Mouse (Mus musculus): Measurements from ENCODE around the gene Ankrd65. TPM values are rescaled to one million over a fixed set of nuclear protein-coding genes. Genes with fewer than 3 reads are reported as not detected.

The Ankrd65 gene
- total and polyA plus RNA-seq, 3 experiments = not detected

DNA sequence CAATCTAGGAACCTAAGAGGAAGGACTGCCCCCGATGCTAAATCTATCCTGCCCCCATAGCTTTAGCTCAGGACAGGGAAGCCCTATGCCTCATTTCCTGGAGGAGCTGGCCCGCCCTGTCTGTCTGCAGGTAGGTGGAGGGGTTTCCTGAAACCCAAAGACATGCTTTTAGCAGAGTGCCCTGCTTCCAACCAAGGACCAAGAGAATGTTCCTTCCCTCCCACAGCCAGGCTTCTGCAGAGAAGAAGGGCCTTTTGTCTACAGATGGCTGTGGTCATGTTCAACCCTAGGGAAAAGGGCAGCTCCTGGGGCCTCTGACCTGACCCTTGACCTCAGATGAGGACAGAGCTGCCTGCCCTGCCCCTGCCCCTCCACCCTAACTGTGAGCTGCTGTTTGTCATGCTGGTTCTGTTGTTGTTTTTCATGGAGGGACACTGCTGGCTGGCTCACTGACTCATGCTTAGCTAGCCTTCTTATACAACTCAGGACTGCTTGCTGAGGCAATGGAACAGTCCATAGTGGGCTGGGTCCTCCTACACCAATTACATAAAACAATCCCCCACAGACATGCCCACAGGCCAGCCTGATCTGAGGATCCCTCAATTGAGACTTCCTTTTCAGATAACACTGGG, 13.4 kb upstream of the Ankrd65 start:
- H3K4me1 ChIP-seq (ENCODE audit: control insufficient read depth in 1 of 2, insufficient read depth in 2 of 2) = peaks cover 14 to 38% of the 10 kb centered on the region in 2 experiments
- H3K79me2 ChIP-seq (replicated peaks; ENCODE audit: control insufficient read depth, extremely low read depth, insufficient read depth, poor library complexity, severe bottlenecking) = no peaks in the 10 kb centered on the region
- H3K27me3 ChIP-seq (replicated peaks) = peaks cover 47% of the 10 kb centered on the region
- H3K27ac ChIP-seq (ENCODE audit: insufficient read depth, low read depth) = no peak overlapping the region
- H3K36me3 ChIP-seq (replicated peaks in 1 of 2; ENCODE audit: control insufficient read depth in 1 of 2, insufficient read depth in 1 of 2, low read length in 1 of 2) = no peaks in the 10 kb centered on the region
- H3K4me2 ChIP-seq (ENCODE audit: insufficient read depth, low read depth, poor library complexity, severe bottlenecking) = no peak overlapping the region
- H3K9ac ChIP-seq (ENCODE audit: insufficient read depth, low read depth) = no peak overlapping the region
- no peak for DNase-seq (ENCODE audit: extremely low read depth)
- dilution Hi-C loops (cut with MboI; ENCODE audit: extremely low pct_ligation_motif_present, extremely low pct_unique_long_range_greater_than_20kb, low sequenced_read_pairs) (no loop called here), in situ Hi-C loops (cut with MboI; ENCODE audit: low pct_ligation_motif_present, low pct_unique_long_range_greater_than_20kb, low sequenced_read_pairs) (no loop called here)
- H3K4me3 ChIP-seq (replicated peaks in 1 of 3; ENCODE audit: low read depth in 2 of 3, low read length in 2 of 3, poor library complexity in 1 of 3) = no peak overlapping the region
- H3K9me3 ChIP-seq (replicated peaks; ENCODE audit: low read length) = no peaks in the 10 kb centered on the region
- TF ChIP-seq ZNF384 (IDR thresholded peaks at IDR 0.05; ENCODE audit: low read depth, low read length) = no peak
- no peak for TF ChIP-seq CTCF (conservative IDR thresholded peaks at IDR 0.05 in 1 of 2, IDR thresholded peaks at IDR 0.05 in 1 of 2; ENCODE audit: low read depth in 2 of 2, low read length in 2 of 2)
- TF ChIP-seq IRF4 (IDR thresholded peaks at IDR 0.05; ENCODE audit: low read depth, low read length) = no peak
- TF ChIP-seq MAZ (IDR thresholded peaks at IDR 0.05; ENCODE audit: low read depth, low read length) = no peak
- TF ChIP-seq HCFC1 (IDR thresholded peaks at IDR 0.05; ENCODE audit: low read depth, low read length) = no peak
- TF ChIP-seq NELFE (IDR thresholded peaks at IDR 0.05; ENCODE audit: low read depth, low read length) = no peak
- no peak for TF ChIP-seq MYC (IDR thresholded peaks at IDR 0.05; ENCODE audit: low read depth, low read length)
- TF ChIP-seq ZC3H11A (IDR thresholded peaks at IDR 0.05; ENCODE audit: low read depth, low read length) = no peak
- TF ChIP-seq ETS1 (conservative IDR thresholded peaks at IDR 0.05; ENCODE audit: low read depth, low read length) = no peak
- no peak for TF ChIP-seq TCF12 (IDR thresholded peaks at IDR 0.05; ENCODE audit: low read depth, low read length)
- TF ChIP-seq KAT2A (IDR thresholded peaks at IDR 0.05; ENCODE audit: insufficient replicate concordance, low read length) = no peak
- TF ChIP-seq EP300 (IDR thresholded peaks at IDR 0.05; ENCODE audit: low read length) = no peak
- no peak for TF ChIP-seq ELF1 (IDR thresholded peaks at IDR 0.05; ENCODE audit: low read depth, low read length)
- TF ChIP-seq MEF2A (IDR thresholded peaks at IDR 0.05; ENCODE audit: borderline replicate concordance, low read depth, low read length) = no peak
- no peak for TF ChIP-seq JUN (IDR thresholded peaks at IDR 0.05; ENCODE audit: insufficient read depth, low read depth, low read length)
- TF ChIP-seq JUND (conservative IDR thresholded peaks at IDR 0.05; ENCODE audit: low read depth, low read length) = no peak
- TF ChIP-seq RAD21 (IDR thresholded peaks at IDR 0.05; ENCODE audit: low read depth, low read length) = no peak
- TF ChIP-seq E2F4 (IDR thresholded peaks at IDR 0.05; ENCODE audit: insufficient replicate concordance, low read depth, low read length) = no peak
- no peak for TF ChIP-seq USF2 (conservative IDR thresholded peaks at IDR 0.05; ENCODE audit: low read depth, low read length)
- no peak for TF ChIP-seq NRF1 (IDR thresholded peaks at IDR 0.05; ENCODE audit: low read depth, low read length)

DNA sequence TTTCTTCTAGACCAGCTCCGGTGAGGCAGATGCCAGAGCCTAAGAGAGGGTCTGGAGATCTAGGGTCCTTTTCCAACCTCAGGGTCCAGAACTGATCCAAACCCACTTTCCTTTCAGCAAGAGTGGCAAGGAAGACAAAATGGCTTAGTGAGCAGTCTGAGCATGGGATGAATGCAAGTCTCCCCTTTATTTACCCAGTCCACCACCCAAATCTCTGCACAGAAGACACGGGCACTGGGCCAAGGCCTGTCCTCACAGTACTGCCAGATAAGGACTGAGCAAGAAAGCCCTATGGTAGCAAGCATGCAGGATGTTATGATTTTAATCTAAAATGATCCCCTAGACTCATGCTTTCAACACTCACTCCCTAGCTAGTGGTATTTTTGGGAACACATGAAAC, 12.4 kb upstream of the Ankrd65 start:
- Histone ChIP-seq H3K36me3 (replicated peaks in 1 of 2; ENCODE audit: control insufficient read depth in 1 of 2, insufficient read depth in 1 of 2, low read length in 1 of 2) (no peaks in the 10 kb centered on the region), H3K79me2 (replicated peaks; ENCODE audit: control insufficient read depth, extremely low read depth, insufficient read depth, poor library complexity, severe bottlenecking) (no peaks in the 10 kb centered on the region), H3K9ac (ENCODE audit: insufficient read depth, low read depth) (no peak overlapping the region), H3K4me1 (ENCODE audit: control insufficient read depth in 1 of 2, insufficient read depth in 2 of 2) (peaks cover 14 to 38% of the 10 kb centered on the region in 2 experiments), H3K27ac (ENCODE audit: insufficient read depth, low read depth) (no peak overlapping the region), H3K27me3 (replicated peaks) (peaks cover 39% of the 10 kb centered on the region), H3K9me3 (replicated peaks; ENCODE audit: low read length) (no peaks in the 10 kb centered on the region), H3K4me3 (replicated peaks in 1 of 3; ENCODE audit: low read depth in 2 of 3, low read length in 2 of 3, poor library complexity in 1 of 3) (no peak overlapping the region), H3K4me2 (ENCODE audit: insufficient read depth, low read depth, poor library complexity, severe bottlenecking) (no peak overlapping the region)
- no peak for TF ChIP-seq JUN (IDR thresholded peaks at IDR 0.05; ENCODE audit: insufficient read depth, low read depth, low read length)
- no peak for TF ChIP-seq ZNF384 (IDR thresholded peaks at IDR 0.05; ENCODE audit: low read depth, low read length)
- TF ChIP-seq MAX (IDR thresholded peaks at IDR 0.05; ENCODE audit: low read length) = no peak
- no peak for TF ChIP-seq MYC (IDR thresholded peaks at IDR 0.05; ENCODE audit: low read depth, low read length)
- TF ChIP-seq TBP (conservative IDR thresholded peaks at IDR 0.05; ENCODE audit: low read depth, low read length) = no peak
- TF ChIP-seq IRF4 (IDR thresholded peaks at IDR 0.05; ENCODE audit: low read depth, low read length) = no peak
- TF ChIP-seq ETS1 (conservative IDR thresholded peaks at IDR 0.05; ENCODE audit: low read depth, low read length) = no peak
- TF ChIP-seq RAD21 (IDR thresholded peaks at IDR 0.05; ENCODE audit: low read depth, low read length) = no peak
- TF ChIP-seq MAFK (IDR thresholded peaks at IDR 0.05; ENCODE audit: insufficient replicate concordance, low read length) = no peak
- no peak for TF ChIP-seq MAZ (IDR thresholded peaks at IDR 0.05; ENCODE audit: low read depth, low read length)
- no peak for TF ChIP-seq ZKSCAN1 (IDR thresholded peaks at IDR 0.05; ENCODE audit: borderline replicate concordance, low read depth, low read length)
- no peak for TF ChIP-seq CHD1 (IDR thresholded peaks at IDR 0.05; ENCODE audit: low read depth, low read length)
- dilution Hi-C loops (cut with MboI; ENCODE audit: extremely low pct_ligation_motif_present, extremely low pct_unique_long_range_greater_than_20kb, low sequenced_read_pairs) (no loop called here), in situ Hi-C loops (cut with MboI; ENCODE audit: low pct_ligation_motif_present, low pct_unique_long_range_greater_than_20kb, low sequenced_read_pairs) (no loop called here)
- no peak for DNase-seq (ENCODE audit: extremely low read depth)
